Mouse (Mus musculus) heart, adult 2 months (tissue): ENCODE data around the gene Mt2.
A peak's percentile ranks its signal among the peaks of the same experiment; 100 is the strongest.

ENCODE experiments used
- CTCF ChIP-seq: fragments of 200-600 bp; IDR thresholded peaks from 2 replicates; pipeline ENCODE4 v1.8.1; 2022; ENCODE audit warnings: antibody characterized with exemption, mild to moderate bottlenecking, moderate library complexity
- POLR2A ChIP-seq: fragments of 200-500 bp; IDR thresholded peaks from 2 replicates; pipeline ENCODE4 v1.6.1; 2011; ENCODE audit warnings: mild to moderate bottlenecking, low read depth, low read length, control low read depth; ENCODE audit not compliant: insufficient read depth

- no peak; the same call in none of the 2 replicates for TF ChIP-seq POLR2A
- TF ChIP-seq CTCF = peak; percentile 86
These were observed 10.7 kb downstream of the Mt2 start for GRCm38 (mm10) chr8:94183117-94183516.
